Mouse (Mus musculus) adrenal gland, adult (tissue): ENCODE results near the gene Neurod2.

Source experiments
- DNase-seq, 2 experiments: peaks; one replicate each; pipeline ENCODE4 v3.0.0; 2022 to 2023; ENCODE audit warnings: low spot score in 1 of 2; ENCODE audit not compliant: inconsistent age in 2 of 2

Gene Neurod2

DNA sequence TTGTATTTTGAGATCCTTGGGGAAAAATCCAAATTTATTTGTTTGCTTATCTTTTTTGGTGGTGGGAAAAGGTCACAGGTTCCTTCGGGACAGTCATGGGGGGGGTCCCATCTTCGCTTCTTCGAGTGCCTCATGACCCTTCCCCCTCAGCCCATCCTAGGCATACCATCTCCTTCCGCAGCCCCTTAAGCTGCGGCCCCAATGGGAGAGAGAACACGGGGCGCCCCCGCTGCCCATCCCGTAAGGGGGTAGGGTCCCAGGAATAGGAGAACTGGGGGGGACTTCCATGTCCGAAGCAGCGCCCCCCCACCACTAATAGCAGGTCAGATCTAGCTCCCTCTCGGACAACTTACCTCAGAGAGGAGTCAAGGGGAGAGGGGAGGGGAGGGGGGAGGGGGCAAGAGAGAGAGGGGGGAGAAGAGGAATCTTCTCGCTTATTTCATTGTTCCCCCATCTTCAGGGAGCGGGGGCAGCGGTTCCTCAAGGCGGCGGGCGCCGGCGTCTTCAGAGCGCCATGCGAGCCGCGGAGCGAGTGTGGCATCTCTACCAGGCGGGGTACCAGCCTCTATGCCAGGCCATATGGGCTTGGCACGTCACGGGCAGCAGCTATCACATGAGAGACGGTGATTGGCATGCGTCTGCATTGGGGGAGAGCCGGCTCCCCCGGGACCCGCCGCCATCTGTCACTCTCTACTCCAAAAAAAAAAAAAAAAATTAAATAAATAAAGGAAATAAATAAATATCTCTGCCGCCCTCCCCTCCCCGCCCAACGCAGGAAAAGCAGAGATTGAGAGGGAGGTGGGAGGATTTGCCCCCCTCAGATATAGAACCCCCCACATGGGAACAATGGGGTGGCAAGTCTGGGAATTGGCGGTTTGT, at the start of gene Neurod2:
Gene Neurod2, minus strand, starts transcription at position 568 of the 879 bp plus-strand sequence.
- peak in 1 of 2 experiments; percentile 18 for DNase-seq

GRCm38 (mm10) chr11:98377787-98378186, 48.3 kb upstream of the Neurod2 start:
- no peak for DNase-seq

- no peak for DNase-seq
Measured at GRCm38 (mm10) chr11:98376756-98377155, 47.3 kb upstream of the Neurod2 start.

DNA sequence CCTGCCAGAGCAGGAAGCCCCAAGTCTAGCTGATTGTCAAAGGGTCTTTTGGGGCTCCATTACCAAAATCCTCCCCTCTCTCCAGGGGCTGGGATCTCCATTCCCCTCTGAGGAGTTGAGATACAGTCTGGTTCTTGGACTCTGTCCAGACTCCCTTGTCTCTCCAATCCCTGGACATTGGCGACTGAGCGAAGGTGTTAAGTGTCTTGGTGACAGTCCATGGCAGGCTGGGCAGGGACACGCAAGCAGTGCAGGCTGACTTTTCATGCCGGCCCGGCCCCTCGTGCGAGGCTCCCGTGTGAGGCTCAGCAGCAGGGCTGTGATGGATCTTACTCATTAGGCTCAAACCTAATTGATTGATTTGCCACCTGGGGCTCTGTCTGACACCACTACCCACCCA, 44.8 kb upstream of the Neurod2 start:
- no peak for DNase-seq

GRCm38 (mm10) chr11:98373244-98373643, 43.8 kb upstream of the Neurod2 start:
- no peak for DNase-seq

DNA sequence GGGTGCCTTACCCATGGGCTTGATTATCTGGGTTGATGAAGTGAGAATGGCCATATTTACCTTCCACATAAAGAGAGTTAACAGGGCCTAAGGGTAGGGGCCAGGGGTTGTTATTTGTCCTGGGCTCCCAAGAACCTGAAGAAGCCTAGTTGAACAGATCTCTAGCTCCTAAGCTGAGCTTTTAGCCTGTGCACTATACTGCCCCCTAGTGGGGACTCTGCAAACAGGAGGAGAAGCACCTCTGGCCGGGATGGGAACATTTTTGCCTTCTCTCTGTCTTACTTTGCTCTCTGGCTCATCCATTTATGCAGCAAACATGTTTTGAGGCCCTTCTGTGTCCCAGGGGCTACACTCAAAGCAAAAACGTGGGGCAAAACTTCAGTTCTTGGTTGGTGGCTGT, 43.0 kb upstream of the Neurod2 start:
- peak in 1 of 2 experiments; percentile 82 for DNase-seq

GRCm38 (mm10) chr11:98371556-98372240, 42.2 kb upstream of the Neurod2 start:
- DNase-seq = no peak

DNA sequence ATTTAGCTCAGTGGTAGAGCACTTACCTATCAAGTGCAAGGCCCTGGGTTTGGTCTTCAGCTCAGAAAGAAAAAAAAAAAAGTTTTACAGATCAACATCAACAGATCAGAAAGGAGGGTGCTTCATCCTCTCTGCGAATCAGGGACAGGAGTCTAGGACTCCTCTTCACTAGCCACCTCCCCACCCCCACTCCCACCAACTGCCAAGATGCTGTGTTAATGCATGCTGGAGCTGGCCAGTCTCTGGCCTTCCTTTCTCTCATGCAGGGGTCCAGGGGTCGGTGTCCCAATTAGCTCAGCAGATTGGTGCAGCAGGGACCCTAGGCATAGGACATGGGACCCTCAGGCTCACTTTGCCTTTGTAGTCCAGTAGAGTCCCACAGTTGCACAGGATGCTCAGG, 41.1 kb upstream of the Neurod2 start:
- DNase-seq = no peak

DNA sequence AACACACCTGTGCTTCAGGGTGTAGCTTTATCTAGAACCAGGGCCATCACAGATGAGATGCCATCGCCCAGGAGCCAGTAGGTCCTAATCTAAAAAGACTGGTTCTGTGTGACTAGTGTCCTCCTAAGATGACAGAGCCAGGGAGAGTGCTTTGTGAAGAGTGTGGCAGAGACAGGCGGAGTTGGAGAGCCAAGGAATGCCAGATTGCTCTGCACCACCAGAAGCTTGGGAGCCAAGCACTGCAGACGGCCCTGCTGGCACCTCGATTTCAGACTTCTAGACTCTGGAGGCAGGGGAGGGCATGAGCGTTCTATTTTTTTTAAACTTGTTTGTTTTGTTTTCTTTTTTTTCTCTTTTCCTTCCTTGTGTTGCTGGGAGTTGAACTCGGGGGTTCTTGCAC, 39.9 kb upstream of the Neurod2 start:
- no peak for DNase-seq

DNA sequence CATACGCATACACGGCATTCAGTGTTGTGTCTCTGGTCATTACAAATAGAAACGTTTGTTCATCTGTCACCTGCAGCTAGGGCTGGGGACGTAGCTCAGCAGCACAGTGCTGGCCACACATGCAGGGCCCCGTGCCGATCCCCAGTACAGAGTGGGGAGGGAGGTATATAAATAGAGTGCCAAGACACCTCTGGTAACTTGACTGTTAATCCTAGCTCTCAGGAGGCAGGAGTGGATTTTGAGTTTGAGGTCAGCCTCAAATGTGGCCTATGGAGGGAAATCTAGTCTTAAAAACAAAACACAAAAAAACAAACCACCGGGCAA, 38.4 kb upstream of the Neurod2 start:
- DNase-seq = no peak

DNA sequence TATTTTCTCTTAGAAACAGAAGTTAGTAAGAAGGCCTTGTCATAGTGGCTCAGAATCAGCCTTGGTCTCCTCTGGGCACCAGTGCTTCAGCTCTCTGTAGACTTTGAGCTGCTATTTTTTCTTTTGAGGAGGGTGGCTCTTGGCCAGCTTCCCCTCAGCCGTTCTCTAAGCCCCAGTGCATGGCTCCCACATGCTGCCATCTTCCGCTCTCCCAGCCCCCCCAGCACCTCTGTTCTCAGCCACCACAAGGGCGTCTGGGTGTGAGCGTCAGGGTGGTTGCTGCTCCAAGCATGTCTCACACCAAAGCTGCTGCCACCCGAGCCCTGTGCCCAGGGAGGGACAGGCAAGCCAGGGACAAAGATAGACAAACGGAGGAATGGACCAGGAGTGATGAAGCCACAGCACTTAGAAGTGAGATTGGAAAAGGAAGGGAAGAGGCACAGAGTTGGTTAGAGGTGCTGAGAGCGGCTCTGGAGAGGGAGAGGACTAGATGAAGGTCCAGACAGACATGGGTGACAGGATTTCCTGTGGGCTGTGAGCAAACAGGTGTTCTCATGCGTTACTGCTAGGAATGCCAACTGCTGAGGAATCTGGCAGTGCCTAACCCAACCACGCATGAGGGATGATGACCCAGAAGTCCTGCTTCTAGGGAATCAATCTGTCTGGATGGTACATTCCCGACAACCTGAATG, 37.9 kb upstream of the Neurod2 start:
- DNase-seq = no peak

GRCm38 (mm10) chr11:98366290-98366689, 36.8 kb upstream of the Neurod2 start:
- DNase-seq = no peak

- no peak for DNase-seq
Measured at GRCm38 (mm10) chr11:98364410-98364809, 35.0 kb upstream of the Neurod2 start.

GRCm38 (mm10) chr11:98363817-98364216, 34.4 kb upstream of the Neurod2 start:
- DNase-seq = no peak

GRCm38 (mm10) chr11:98360866-98361521, 31.5 kb upstream of the Neurod2 start:
- no peak for DNase-seq

DNA sequence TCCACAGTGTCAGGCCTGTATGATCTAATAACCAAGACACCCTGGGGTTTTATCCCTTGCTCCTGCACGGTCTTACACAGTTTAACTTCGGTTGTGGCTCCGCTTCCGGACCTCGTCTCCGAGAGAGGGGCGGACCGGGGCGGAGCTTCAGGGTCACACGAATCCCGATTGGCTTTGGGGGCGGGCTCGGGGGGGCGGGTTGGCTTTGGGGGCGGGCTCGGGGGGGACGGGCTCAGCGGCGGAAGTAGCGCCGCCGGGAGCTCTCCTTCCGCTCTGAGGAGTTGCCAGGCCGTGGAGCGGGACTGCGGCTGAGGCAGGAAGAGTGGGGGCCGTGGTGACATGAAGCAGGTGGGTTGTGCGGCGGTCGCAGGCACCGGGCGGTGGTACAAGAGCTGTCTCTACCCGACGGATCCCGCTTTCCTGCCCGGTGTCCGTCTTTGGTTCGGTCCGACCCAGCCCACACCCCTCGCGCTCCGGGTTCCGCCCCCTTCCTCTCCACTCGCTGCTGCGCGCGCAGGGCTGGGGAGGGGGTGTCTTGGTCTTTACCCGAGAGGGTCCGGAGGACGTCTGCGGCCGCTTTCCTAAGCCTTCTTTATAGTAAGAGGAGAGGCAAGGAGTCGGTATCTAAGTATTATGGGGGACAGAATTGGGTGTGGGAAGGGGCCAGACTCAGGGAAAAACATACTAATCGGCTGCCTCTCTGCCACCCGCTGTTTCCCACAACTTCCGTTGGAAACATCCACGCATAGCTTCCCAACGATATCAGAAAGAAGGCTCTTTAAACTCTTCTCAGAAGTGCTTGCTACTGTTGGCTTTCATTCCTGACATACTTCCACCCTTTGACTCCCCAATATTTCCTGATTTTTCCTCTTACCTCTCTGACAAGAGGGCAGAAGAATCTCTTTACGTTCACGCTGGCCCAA, 29.0 kb upstream of the Neurod2 start, which contains the start of gene Stard3:
Gene Stard3, plus strand, starts transcription at position 208 of the 923 bp plus-strand sequence.
- DNase-seq = peak; percentile 91 to 95

DNA sequence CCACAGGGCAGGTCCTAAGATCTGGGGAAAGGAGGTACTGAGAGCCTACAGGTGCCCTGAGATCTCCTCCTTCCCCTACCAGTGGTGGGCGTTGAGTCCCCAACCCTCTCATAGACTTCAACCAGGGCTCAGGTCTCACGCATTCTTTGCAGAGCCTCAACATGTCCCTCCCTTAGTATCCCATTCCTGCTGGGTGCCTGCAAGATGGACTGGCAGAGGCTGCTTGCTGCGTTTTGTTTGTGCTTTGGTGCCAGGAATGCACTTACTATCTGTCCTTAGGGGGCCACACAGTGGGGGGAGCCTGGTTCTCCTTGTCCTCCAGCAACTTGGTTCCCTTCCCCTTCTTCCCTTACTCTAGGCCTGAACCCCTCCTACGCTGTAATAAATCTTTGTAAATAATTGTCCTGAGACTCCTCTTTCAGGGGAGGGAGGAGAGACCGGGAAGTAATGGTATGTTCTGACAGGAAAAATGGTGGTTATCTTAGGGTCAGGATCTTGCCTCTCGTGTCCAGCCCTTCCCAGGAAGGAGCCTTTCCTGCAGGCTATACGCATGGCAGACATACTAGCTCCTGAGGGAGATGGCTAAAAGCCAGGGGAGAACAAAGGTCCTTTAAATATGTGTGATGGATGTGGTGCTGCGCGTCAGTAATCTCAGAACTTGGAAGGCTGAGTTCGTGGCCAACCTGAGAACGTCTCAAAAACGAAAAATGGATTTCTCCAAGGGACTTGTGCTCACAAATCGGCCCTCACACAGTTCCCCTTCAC, 28.1 kb upstream of the Neurod2 start:
- DNase-seq = no peak

DNA sequence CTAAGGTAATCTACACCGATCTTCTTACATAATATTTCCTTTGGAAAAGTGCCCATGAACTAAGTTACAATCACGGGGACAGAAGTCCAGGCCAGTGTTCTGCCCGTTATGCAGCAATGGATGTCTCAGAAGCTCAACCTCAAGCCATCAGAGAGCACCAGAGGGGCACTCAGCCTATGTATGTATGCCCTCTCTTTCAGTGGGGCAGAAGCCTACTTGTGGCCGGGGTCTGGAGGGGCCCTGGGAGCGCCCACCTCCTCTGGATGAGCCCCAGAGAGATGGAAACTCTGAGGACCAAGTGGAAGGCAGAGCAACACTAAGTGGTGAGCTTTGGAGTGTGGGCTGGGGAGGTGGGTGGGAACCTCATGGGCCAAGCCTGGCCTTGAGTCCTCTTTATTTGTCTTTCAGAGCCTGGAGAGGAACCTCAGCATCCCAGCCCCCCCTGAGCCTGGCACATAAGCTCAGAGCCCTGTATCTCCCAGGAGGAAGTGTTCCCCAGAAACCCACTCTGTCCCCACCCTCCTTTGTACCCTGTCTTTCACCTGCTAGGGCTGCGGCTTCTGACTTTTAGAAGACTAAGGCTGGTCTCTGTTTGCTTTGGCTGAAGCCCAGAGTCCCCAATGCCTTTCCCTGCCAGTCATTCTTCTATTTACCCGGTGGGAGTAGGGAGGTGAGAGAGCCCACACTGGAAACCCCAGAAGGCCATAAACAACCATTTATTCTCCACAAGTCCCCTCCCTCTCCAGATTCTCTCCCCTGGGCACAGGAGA, 27.4 kb upstream of the Neurod2 start:
- DNase-seq = no peak
